Mouse (Mus musculus): ENCODE data around the gene Dync2h1.

- TF ChIP-seq GATA1 (IDR thresholded peaks at IDR 0.05; ENCODE audit: low read length) (no peak), TAL1 (IDR thresholded peaks at IDR 0.05; ENCODE audit: low read length) (no peak)
These were observed 215.1 kb downstream of the Dync2h1 start for GRCm38 (mm10) chr9:6969171-6969570.
